Mouse (Mus musculus) heart, postnatal 0 days (tissue): ENCODE data around the gene Cyba.

Experiments used
- CTCF ChIP-seq: IDR thresholded peaks from 2 replicates; pipeline ENCODE4 v1.5.1; 2016; ENCODE audit warnings: antibody characterized with exemption, control low read depth, low read depth
- EP300 ChIP-seq: IDR thresholded peaks from 2 replicates; pipeline ENCODE4 v1.6.1; 2016; ENCODE audit warnings: antibody characterized with exemption, low read depth

DNA sequence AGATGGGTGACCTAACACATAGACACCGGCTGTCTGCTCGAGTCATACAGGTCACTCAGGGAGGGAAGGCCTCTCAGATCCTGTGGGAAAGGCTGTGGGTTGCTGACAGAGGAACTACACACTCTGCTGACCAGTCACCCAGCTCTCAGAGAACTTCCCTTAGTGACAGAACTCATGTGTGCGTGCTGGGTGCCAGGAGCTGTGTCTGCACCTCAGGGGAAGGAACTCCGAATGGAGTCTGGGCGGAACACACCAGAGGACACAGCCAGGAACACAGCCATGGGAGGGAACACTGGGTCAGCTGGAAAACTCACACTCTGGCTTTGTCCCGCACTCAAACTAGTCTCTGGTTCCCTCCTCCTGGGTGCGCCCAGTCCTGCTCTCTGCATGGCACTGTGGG is 25.1 kb downstream of the Cyba start:
- TF ChIP-seq CTCF (no peak), EP300 (no peak)
